Mouse (Mus musculus) small intestine, adult 10 weeks (tissue): ENCODE results near the gene Olfr301. TPM values are rescaled to one million over a fixed set of nuclear protein-coding genes. Genes with fewer than 3 reads are reported as not detected.

ENCODE experiments used
- polyA plus RNA-seq: library from polyadenylated mRNA; stranded (reverse); fragments of 350-450 nt; fragmentation: Illumina TruSeq; extraction: RNeasy Lipid Tissue Mini Kit (QIAGEN cat#74804); gene quantifications from one replicate; pipeline ENCODE4 v1.2.3, GENCODE M21; 2014; ENCODE audit warnings: low replicate concordance

Olfr301 gene
- not detected for polyA plus RNA-seq

DNA sequence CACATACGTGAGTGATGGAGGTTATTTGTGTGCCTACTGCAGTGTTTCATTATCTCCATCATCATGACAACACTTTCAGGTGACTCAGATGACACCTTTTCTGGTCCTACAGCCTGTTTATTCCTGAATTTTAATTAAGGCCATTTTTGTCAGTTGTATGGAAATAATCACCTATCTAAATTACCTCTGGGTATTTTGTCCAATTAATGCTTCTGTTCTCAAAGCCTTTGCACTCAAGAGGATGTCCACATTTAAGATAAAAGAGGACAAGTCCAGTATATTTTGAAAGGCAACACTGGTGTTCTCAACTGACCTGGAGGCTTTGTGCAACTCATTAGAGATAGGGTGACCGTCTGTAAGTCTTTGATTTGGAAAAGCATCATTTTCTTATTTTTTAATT lies at the start of gene Olfr301:
Olfr301 (plus strand) TSS at position 301 of the 400 bp plus-strand sequence.

DNA sequence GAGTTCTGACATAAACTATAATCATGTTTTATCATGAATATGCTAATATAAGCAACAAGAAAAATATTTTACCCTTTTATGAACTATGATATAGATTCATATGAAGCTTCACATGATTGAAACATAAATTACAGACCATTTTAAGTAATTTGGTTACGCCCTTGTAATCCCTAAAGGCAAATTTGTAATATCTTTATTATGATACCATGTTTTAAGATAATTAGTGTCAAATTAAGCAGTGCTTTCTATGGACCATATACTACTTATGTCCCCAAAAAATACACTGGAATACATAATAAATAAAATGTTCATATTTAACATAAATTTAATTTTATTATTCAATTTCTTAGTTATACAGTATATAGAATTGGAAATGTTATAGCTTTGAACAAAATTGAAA lies 36.8 kb upstream of the Olfr301 start, which contains the start of gene Olfr305:
Olfr305 (minus strand) TSS at position 101 of the 400 bp plus-strand sequence.

DNA sequence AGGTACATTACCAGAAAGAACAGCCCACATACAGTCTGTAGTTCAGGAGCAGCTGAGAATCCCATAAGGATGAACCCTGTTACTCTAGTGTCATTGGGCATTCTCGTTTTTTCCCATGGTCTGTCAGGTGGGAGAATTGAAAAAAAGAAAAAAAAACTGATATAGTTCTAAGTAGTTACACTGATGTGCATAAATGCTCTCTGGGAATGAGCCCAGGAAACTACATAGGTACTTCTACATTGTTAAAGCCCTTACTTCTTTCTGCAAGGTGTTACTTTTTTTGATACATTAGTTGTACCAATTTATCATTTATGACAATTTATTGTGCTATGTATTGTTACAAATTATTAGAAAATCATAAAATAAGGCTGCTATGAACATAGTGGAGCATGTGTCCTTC lies 17.1 kb upstream of the Olfr301 start, which contains the start of gene Olfr304:
Olfr304 (minus strand) TSS at position 101 of the 400 bp plus-strand sequence.

DNA sequence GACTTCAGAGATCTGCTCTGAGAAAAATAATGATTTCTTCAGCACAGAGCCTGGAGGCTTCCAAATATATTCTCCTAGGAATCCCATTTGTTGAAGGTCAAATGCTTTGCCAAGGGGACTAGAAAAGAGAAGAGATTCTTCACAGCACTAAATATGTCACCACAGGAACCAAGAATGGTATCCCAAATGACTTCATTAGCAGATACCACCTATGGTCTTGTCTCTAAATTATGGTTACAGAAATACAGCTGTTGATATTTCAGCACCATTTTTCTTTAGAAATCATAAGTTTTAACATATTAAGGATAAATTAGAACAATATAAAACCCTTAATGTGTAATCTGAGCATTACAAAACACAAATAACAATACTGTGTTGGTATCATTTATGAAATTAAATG lies 6.0 kb upstream of the Olfr301 start, which contains the start of gene Olfr303:
Olfr303 (minus strand) TSS at position 101 of the 400 bp plus-strand sequence.

DNA sequence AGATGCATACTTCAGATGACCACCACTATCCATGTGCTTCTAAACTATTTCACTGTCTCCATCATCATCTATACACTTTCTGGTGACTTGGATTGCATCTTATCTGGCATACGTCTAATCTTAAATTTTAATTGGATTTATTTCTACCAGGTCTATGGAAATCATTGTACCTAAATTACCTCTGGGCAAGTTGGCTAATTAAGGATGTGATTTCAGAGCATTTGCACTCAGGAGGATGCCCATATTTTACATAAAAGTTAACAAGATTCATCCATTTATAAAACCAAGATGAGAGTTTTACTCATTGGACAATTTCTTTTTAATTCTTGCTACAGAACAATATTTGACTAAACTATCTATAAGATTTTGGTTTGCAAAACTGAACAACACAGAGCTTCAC lies 56.0 kb downstream of the Olfr301 start, which contains the start of gene Olfr299:
Olfr299 (plus strand) TSS at position 301 of the 400 bp plus-strand sequence.

Other genes starting within 250 kb of the Olfr301 start
- not detected for gene Vmn2r75, start 232.1 kb upstream of the Olfr301 start, polyA plus RNA-seq
- not detected for gene Vmn2r76, start 157.5 kb upstream of the Olfr301 start, polyA plus RNA-seq
- gene Olfr310, start 126.7 kb upstream of the Olfr301 start, polyA plus RNA-seq: not detected
- not detected for gene Olfr309, start 90.1 kb upstream of the Olfr301 start, polyA plus RNA-seq
- not detected for gene Olfr308, start 78.2 kb upstream of the Olfr301 start, polyA plus RNA-seq
- gene Olfr307, start 66.3 kb upstream of the Olfr301 start, polyA plus RNA-seq: not detected
- gene Olfr305, start 36.9 kb upstream of the Olfr301 start, polyA plus RNA-seq: not detected
- gene Olfr304, start 17.2 kb upstream of the Olfr301 start, polyA plus RNA-seq: not detected
- not detected for gene Olfr303, start 6.1 kb upstream of the Olfr301 start, polyA plus RNA-seq
- gene Olfr299, start 56.1 kb downstream of the Olfr301 start, polyA plus RNA-seq: not detected
- not detected for gene Olfr298, start 88.6 kb downstream of the Olfr301 start, polyA plus RNA-seq
- gene Olfr297, start 116.1 kb downstream of the Olfr301 start, polyA plus RNA-seq: not detected
- gene Olfr295, start 180.0 kb downstream of the Olfr301 start, polyA plus RNA-seq: not detected
- gene Olfr294, start 212.8 kb downstream of the Olfr301 start, polyA plus RNA-seq: not detected
- not detected for gene Olfr293, start 245.2 kb downstream of the Olfr301 start, polyA plus RNA-seq